Mouse (Mus musculus): ENCODE data around the gene Sfrp2.

DNA sequence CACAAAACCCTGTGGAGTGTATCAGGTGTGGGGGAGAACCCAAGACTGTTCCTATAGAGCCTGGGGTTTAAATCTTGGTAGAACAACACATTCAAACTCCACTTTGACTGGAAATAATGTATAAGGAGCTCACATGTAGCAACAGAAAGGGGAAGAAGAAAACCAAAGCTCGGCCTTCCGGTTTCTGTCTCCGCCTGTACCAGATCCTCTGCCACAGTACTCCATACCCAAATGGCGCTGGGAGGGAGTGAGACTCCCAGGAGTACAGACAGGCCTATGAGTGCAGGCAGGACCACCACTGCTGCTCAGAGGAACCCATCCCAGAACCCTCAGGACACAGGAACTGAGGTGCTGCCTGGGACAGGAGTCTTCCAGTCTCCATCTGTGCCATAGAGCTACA, 57.7 kb downstream of the Sfrp2 start:
- TF ChIP-seq CTCF (IDR thresholded peaks at IDR 0.05; ENCODE audit: control insufficient read depth, insufficient read depth, insufficient read length) = no peak
- TF ChIP-seq USF1 (IDR thresholded peaks at IDR 0.05; ENCODE audit: low read depth) = no peak
- TF ChIP-seq MAX (IDR thresholded peaks at IDR 0.05) = no peak
- no peak for TF ChIP-seq MYOD1 (IDR thresholded peaks at IDR 0.05; ENCODE audit: control insufficient read depth, insufficient read length, low read depth)
- no peak for TF ChIP-seq MYOG (IDR thresholded peaks at IDR 0.05; ENCODE audit: control insufficient read depth, extremely low read depth, insufficient read length)

All from C2C12 (cell line).